Mouse (Mus musculus): ENCODE results near the gene Ncoa5.

DNA sequence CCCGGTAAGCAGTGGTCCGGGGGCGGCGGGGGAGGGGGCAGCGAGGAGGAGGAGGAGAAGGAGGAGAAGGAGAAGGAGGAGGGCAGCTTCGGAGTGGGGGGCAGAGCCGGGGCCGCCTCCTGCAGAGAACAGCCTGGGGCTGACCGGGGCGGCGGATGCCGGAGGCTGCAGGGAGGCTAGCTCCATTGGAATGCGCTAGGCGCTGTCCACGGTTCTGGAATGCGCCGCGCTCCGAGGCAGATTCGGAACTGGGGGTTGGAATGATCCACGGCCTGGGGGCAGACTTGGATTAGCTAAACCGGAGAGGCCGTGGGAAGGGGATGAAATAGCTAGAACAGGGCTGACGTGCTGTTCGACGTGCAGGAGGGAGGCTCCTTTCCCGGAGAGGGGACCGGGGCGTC is 66.2 kb downstream of the Ncoa5 start:
- TF ChIP-seq CTCF (IDR thresholded peaks at IDR 0.05; ENCODE audit: extremely low read depth, insufficient read depth, insufficient read length, insufficient replicate concordance) (no peak), POLR2A (IDR thresholded peaks at IDR 0.05; ENCODE audit: low read depth, low read length) (no peak)
